Mouse (Mus musculus) cortical plate, adult 2 months (tissue): Measurements from ENCODE around the gene Rnf148. TPM values are rescaled to one million over a fixed set of nuclear protein-coding genes. Genes with fewer than 3 reads are reported as not detected.

Experiments used
- H3K27ac ChIP-seq: fragments of 200-500 bp; 2 replicates; pipeline ENCODE4 v1.5.1; 2012; ENCODE audit warnings: low read length, control low read depth, inconsistent platforms; ENCODE audit not compliant: insufficient read depth
- H3K4me1 ChIP-seq: fragments of 200-500 bp; 2 replicates; pipeline ENCODE4 v1.6.1; 2011; ENCODE audit warnings: low read length; ENCODE audit not compliant: control insufficient read depth, insufficient read depth
- H3K4me3 ChIP-seq: fragments of 200-500 bp; 2 replicates; pipeline ENCODE4 v1.5.1; 2011; ENCODE audit warnings: mild to moderate bottlenecking, low read length, control low read depth; ENCODE audit not compliant: insufficient read depth
- CTCF ChIP-seq: fragments of 200-500 bp; IDR thresholded peaks from 2 replicates; pipeline ENCODE4 v1.5.1; 2011; ENCODE audit warnings: mild to moderate bottlenecking, control low read depth, low read length; ENCODE audit not compliant: insufficient read depth; ENCODE audit errors: extremely low read depth
- POLR2A ChIP-seq: fragments of 200-500 bp; IDR thresholded peaks from 2 replicates; pipeline ENCODE4 v1.6.1; 2011; ENCODE audit warnings: mild to moderate bottlenecking, low read length, control low read depth; ENCODE audit not compliant: insufficient read depth; ENCODE audit errors: extremely low read depth
- polyA plus RNA-seq: library from polyadenylated mRNA; depleted of rRNA; stranded (reverse); fragments of >200 nt; gene quantifications from 2 replicates; pipeline ENCODE4 v1.2.3, GENCODE M21; 2012; rRNA removed

The Rnf148 gene
- polyA plus RNA-seq: 0.19 and 0.40 TPM in 2 replicates

DNA sequence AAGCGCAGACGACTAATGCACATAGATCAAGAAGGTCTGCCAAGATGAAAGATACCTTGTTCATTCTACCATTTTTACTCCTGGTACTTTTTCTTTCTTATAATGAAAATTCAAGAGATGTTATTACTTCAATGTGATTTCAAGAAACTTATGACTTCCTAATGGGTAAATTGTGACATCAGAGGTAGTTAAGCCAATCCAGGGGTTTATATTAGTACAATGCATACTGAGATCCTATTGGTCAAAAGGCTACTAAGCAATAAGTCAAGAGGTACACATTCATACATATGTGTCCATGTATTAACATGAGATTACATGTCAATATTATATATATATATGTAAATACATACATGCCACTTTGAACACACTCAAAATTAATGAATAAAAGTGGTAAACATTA, at the start of gene Rnf148:
Rnf148 (minus strand) TSS at position 101 of the 400 bp plus-strand sequence.
- H3K4me3 ChIP-seq: no peak within 1 kb of the TSS
- H3K27ac ChIP-seq: no peak within 1 kb of the TSS
- TF ChIP-seq POLR2A (no peak), CTCF (no peak)
- H3K4me1 ChIP-seq: no peaks in the 10 kb centered on the region

- TF ChIP-seq CTCF (no peak), POLR2A (no peak)
- no peak overlapping the region for H3K27ac ChIP-seq
- H3K4me3 ChIP-seq: no peak overlapping the region
- H3K4me1 ChIP-seq: peaks cover 1% of the 10 kb centered on the region; the same call in 1 of the 2 replicates
These were observed 45.9 kb upstream of the Rnf148 start for GRCm38 (mm10) chr6:23700879-23701278.

- Histone ChIP-seq H3K4me1 (no peaks in the 10 kb centered on the region), H3K4me3 (no peak overlapping the region), H3K27ac (no peak overlapping the region)
- TF ChIP-seq POLR2A: no peak
- no peak for TF ChIP-seq CTCF
These were observed 23.2 kb upstream of the Rnf148 start for GRCm38 (mm10) chr6:23678172-23678571.

- Histone ChIP-seq H3K27ac (no peak within 1 kb of the TSS), H3K4me3 (no peak within 1 kb of the TSS), H3K4me1 (no peaks in the 10 kb centered on the region)
- no peak for TF ChIP-seq POLR2A
- no peak for TF ChIP-seq CTCF
These were observed 4.7 kb downstream of the Rnf148 start, which contains the start of gene Rnf133 for GRCm38 (mm10) chr6:23650205-23650604. TSS of gene Rnf133 (minus strand) at chr6:23650305.

- TF ChIP-seq POLR2A (no peak), CTCF (no peak)
- no peak overlapping the region for H3K27ac ChIP-seq
- H3K4me3 ChIP-seq: no peak overlapping the region
- no peaks in the 10 kb centered on the region for H3K4me1 ChIP-seq
These were observed 6.2 kb downstream of the Rnf148 start for GRCm38 (mm10) chr6:23648732-23649131.

- Histone ChIP-seq H3K27ac (no peak overlapping the region), H3K4me3 (no peak overlapping the region), H3K4me1 (no peaks in the 10 kb centered on the region)
- no peak for TF ChIP-seq CTCF
- no peak for TF ChIP-seq POLR2A
These were observed 7.2 kb downstream of the Rnf148 start for GRCm38 (mm10) chr6:23647627-23648247.

GRCm38 (mm10) chr6:23637081-23637480, 17.9 kb downstream of the Rnf148 start:
- TF ChIP-seq POLR2A: no peak
- TF ChIP-seq CTCF: no peak
- H3K27ac ChIP-seq: no peak overlapping the region
- no peaks in the 10 kb centered on the region for H3K4me1 ChIP-seq
- no peak overlapping the region for H3K4me3 ChIP-seq

DNA sequence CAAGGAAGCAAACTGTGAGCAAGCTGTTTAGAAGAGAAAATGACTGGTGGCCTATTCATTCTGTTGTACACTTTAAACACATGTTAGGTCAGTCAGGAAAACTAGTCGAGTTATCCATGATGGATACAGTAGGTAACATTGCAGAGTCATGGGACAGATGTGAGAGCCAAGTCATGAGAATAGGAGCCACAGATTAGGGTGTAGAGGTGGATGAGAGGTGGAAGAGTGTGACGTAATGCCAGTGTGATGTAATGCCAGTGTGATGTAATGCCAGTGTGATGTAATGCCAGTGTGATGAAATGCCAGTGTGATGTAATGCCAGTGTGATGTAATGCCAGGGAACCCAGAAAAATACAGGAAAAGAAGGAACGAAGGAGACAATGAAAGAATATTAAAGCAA, 19.7 kb downstream of the Rnf148 start:
- no peaks in the 10 kb centered on the region for H3K4me1 ChIP-seq
- TF ChIP-seq CTCF (no peak), POLR2A (no peak)
- no peak overlapping the region for H3K27ac ChIP-seq
- no peak overlapping the region for H3K4me3 ChIP-seq

DNA sequence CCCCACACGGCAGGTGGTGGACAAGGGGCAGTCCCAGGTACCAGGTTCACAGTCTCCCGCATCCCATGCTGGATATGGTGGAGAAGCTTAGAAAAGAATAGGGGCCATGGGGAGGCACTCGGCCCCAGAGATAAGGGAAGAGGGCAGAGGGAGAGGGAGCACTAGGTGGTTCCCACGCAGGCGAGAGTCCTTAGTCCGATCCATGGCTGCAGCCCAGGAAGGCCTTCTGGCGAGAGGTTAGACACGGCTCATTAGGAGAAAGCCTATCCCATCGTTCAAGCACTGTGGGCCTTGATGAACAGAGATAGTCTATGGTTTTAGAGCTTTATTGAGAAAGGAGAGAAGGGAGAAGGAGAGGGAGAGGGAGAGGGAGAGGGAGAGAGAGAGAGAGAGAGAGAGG, 20.9 kb downstream of the Rnf148 start:
- Histone ChIP-seq H3K4me3 (no peak overlapping the region), H3K27ac (no peak overlapping the region), H3K4me1 (no peaks in the 10 kb centered on the region)
- TF ChIP-seq CTCF: no peak
- no peak for TF ChIP-seq POLR2A

DNA sequence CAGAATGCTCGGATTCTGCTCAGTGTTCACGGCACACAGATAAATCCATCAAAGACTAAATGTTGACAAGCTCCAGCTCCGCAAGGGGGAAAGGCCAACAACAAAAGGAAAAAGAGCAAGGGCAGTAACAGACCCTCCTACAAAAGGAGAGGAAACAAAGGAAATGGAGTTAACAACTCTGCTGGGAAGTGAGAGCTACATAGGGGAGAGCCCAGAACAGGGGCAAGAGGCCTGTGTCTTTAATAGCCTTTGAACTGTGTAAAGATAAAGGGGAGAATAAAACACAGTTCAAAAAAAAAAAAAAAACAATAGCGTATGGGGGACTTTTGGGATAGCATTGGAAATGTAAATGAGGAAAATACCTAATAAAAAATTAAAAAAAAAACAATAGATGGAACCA, 24.5 kb downstream of the Rnf148 start:
- Histone ChIP-seq H3K27ac (no peak overlapping the region), H3K4me1 (no peaks in the 10 kb centered on the region), H3K4me3 (no peak overlapping the region)
- TF ChIP-seq POLR2A (no peak), CTCF (no peak)

Other genes starting within 250 kb of the Rnf148 start
- gene Rnf133, start 4.8 kb downstream of the Rnf148 start, polyA plus RNA-seq: 0.17 and 0.29 TPM in 2 replicates
- gene Cadps2, start 184.3 kb upstream of the Rnf148 start, polyA plus RNA-seq: 40.9 and 45.5 TPM in 2 replicates